Mouse (Mus musculus): ENCODE results near the gene Fam53a. TPM values are rescaled to one million over a fixed set of nuclear protein-coding genes. Genes with fewer than 3 reads are reported as not detected.

Gene Fam53a
- polyA plus RNA-seq (2012; rRNA removed): 43.9 and 47.4 TPM in 2 replicates

DNA sequence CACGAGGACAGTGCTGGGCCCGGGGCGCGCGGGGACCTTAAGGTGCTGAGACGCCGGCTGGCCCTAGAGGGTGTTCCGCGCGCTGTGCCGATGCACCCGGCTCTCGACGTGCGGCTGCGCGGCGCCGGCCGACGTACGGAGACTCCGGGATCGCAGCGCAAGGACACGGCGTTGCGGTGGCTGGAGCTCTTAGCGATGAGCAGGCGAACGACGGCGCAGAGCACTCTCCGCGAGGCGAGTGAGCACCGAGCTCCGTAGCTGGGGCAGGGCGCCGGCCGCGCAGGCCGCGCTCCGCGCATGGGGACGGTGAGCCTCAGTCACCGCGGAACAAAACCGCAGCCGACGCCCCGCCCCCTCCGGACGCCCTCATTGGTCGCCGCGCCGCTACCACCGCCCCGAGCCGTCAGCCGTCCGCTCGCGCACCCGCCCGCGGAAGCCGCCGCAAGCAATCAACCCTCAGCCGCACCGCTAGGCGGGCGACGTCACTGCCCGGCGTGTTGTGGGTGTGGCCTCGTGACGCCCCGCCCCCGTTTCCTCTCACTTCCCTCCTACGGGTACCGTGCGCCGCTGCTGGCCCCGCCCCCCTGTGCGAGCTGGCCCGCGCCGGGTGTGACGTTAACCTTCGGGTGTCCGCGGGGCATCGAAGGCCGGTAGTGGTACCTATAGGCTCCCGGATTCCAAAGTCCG lies at the start of gene Fam53a, which contains the start of gene Gm9903:
Fam53a (minus strand) TSS at position 335 of the 687 bp plus-strand sequence.
Gm9903 (plus strand) TSS at position 625 of the 687 bp plus-strand sequence.

DNA sequence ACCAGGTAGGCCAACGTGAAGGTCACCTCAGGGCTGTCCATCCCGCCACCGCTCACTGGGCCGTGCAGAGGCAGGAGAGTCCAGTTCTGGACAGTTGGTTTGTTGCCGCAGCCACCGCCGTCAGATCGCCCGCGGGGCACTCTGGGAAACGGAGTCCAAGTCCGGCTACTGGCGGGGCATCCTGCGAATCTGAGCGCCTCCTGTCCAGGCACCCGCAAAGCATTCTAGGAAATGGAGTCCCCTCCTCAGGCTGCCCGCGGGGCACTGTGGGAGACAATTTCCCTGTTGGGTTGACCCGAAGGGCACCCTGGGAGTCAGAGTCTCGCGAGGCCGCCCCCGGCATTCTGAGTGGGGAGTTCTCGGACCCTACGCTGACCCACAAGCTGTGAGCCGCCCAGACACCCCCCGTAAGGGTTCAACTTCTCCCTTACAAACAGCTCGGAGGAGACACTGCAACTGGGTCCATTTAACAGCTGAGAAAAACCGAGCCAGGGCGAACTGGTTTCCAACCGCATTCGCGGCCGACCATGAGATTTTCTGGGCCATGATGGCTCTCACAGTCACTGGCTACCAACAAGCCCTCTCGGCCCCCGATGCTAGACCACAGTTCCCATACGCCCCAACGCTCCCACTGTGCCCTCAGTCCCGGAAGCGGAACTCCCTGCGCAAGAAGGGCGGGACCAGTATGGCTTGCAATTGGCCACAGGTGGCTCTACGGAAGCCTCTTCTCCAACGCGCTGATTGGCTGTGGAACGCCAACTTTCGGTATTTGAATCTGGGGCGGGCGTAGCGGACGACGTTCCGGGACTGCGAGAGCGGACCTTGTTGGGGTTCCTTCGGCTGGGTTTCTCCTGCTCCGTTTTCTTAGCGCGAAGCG lies 28.6 kb upstream of the Fam53a start, which contains the start of the genes Tacc3 and Tmem129:
Tacc3 (plus strand) TSS at position 342 of the 877 bp plus-strand sequence.
Tmem129 (minus strand) TSS at position 630 of the 877 bp plus-strand sequence.

DNA sequence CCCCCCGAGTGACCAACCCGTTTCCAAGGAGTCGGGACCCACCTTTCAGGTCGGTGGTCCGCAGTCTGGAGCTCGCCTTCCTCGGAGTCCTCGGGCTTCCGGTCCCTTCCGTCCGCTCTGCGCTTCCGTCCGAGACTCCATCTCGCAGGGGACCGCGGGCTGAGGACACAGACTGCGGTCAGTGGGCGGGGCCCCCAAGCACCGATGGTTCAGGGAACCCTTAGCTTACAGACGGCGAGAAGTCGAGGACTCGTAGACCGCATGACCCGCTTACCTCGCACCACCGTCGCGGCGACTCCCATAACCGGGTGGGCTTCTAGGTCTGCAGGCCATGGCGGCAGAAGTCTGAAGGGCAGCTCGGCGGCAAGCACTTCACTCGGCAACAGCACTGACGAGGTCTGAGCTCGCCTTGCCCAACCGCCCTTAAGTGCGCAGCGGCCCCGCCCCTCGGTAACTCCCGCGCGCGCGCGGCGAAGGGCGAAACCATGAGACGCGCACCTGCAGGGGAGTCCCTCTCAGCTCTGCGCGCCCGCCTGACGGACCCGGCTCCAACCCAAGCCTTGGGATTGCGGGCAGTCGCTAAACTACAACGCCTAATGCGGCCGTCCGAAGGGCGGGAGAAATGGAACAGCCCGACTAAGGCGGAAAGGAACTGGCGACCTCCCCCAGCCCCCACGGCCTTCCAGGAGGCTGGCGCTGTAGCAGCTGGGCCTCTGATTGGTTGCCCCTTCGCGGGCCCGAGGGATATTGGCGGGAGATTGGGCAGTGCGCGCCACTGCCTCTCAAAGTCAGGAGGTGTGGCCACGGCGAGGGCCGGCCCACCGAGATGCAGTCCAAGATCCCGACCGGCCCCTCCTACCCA lies 22.7 kb upstream of the Fam53a start, which contains the start of gene Slbp:
Slbp (minus strand) TSS at position 654 of the 862 bp plus-strand sequence.

Other genes with a start within 250 kb of the Fam53a start
- gene Nkx1-1, start 195.7 kb downstream of the Fam53a start, polyA plus RNA-seq (2012; rRNA removed): not detected in 2 replicates
- 0.47 and 0.55 TPM in 2 replicates for gene Gm9903, start 290 bp upstream of the Fam53a start, polyA plus RNA-seq (2012; rRNA removed)
- gene Slbp, start 22.9 kb upstream of the Fam53a start, polyA plus RNA-seq (2012; rRNA removed): 27.1 and 29.8 TPM in 2 replicates
- gene Tacc3, start 28.5 kb upstream of the Fam53a start, polyA plus RNA-seq (2012; rRNA removed): 8.7 and 11.4 TPM in 2 replicates
- gene Tmem129, start 28.8 kb upstream of the Fam53a start, polyA plus RNA-seq (2012; rRNA removed): 58.0 and 69.6 TPM in 2 replicates
- 84.1 and 96.1 TPM in 2 replicates for gene Fgfr3, start 92.0 kb upstream of the Fam53a start, polyA plus RNA-seq (2012; rRNA removed)
- gene Letm1, start 153.2 kb upstream of the Fam53a start, polyA plus RNA-seq (2012; rRNA removed): 104 and 116 TPM in 2 replicates
- gene Nsd2, start 191.1 kb upstream of the Fam53a start, polyA plus RNA-seq (2012; rRNA removed): 6.8 and 9.7 TPM in 2 replicates

Measured in colon, adult 2 months (tissue).